Mouse (Mus musculus) limb, embryonic 11.5 days (tissue): ENCODE measurements around the gene Tenm3. TPM values are rescaled to one million over a fixed set of nuclear protein-coding genes. Genes with fewer than 3 reads are reported as not detected.

Experiments used
- ATAC-seq: fragments of 200-750 bp; cut with Nextera tagmentation; 2 replicates; pipeline ENCODE4 v1.8.0; 2017; ENCODE audit warnings: low read depth; ENCODE audit not compliant: insufficient number of reproducible peaks, low FRiP score, low TSS enrichment
- DNase-seq: peaks from one replicate; pipeline ENCODE4 v3.0.0-alpha.2; 2015; ENCODE audit warnings: low spot score
- H3K27ac ChIP-seq: fragments of 300-500 bp; sonication (generic); replicated peaks from 2 replicates; pipeline ENCODE4 v1.5.1; 2014; ENCODE audit warnings: low read depth, mild to moderate bottlenecking, low read length
- H3K27me3 ChIP-seq: fragments of 300-500 bp; sonication (generic); 2 replicates; pipeline ENCODE4 v1.6.1; 2014; ENCODE audit warnings: mild to moderate bottlenecking, low read length, mixed read lengths; ENCODE audit not compliant: control insufficient read depth, insufficient read depth
- H3K36me3 ChIP-seq: fragments of 300-500 bp; sonication (generic); 2 replicates; pipeline ENCODE4 v1.6.1; 2014; ENCODE audit warnings: mild to moderate bottlenecking, low read length, moderate library complexity, mixed read lengths; ENCODE audit not compliant: control insufficient read depth, insufficient read depth
- H3K4me1 ChIP-seq: fragments of 300-500 bp; sonication (generic); 2 replicates; pipeline ENCODE4 v1.6.1; 2014; ENCODE audit warnings: low read length, mixed read lengths; ENCODE audit not compliant: control insufficient read depth, insufficient read depth
- H3K4me2 ChIP-seq: fragments of 300-500 bp; sonication (generic); 2 replicates; pipeline ENCODE4 v1.6.1; 2014; ENCODE audit warnings: low read depth, mild to moderate bottlenecking, moderate library complexity; ENCODE audit not compliant: severe bottlenecking
- H3K4me3 ChIP-seq: fragments of 300-500 bp; sonication (generic); 2 replicates; pipeline ENCODE4 v1.5.1; 2014; ENCODE audit warnings: low read depth, low read length
- H3K9ac ChIP-seq: fragments of 300-500 bp; sonication (generic); 2 replicates; pipeline ENCODE4 v1.6.1; 2014; ENCODE audit warnings: mild to moderate bottlenecking, low read length
- H3K9me3 ChIP-seq: fragments of 300-500 bp; sonication (generic); 2 replicates; pipeline ENCODE4 v1.6.1; 2016; ENCODE audit warnings: low read length; ENCODE audit not compliant: control insufficient read depth
- WGBS: fragments of 180-500 bp; shearing (Covaris S2); extraction: QIAGEN DNeasy Blood & Tissue Kit; methylation state at CpG from one replicate; pipeline ENCODE4 v1.1.7; 2014; 5-methylcytosine and 5-hydroxymethylcytosine counted together
- polyA plus RNA-seq: library from polyadenylated mRNA; unstranded; fragments of >200 nt; fragmentation: Nextera tagmentation; extraction: Ambion mirVana; gene quantifications from 2 replicates; pipeline ENCODE4 v1.2.1, GENCODE M21; 2014

Gene Tenm3
- polyA plus RNA-seq, 1 experiment from 2014 or later = 52.1 TPM

DNA sequence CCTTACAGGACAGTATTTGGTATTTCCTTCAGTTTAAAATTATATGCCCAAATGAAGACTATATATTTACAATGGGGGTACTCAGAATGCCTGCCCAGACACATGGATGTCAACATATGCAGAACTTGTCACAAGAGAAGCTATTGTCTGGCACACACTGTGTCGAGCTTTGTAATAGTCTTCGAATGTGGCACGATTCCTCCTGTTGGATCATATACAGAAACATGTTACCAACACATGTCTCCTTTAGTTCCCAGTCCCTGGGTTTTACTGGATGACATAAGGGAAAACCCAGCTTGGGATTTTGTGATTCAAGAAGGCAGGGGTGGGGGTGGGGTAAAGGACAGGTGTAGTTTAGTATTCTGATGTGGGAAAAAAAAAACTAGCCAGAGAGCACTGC is 524.1 kb downstream of the Tenm3 start:
- WGBS = 93% methylated on average over 3 of the region's 3 CpGs
- Histone ChIP-seq H3K4me3 (no peak overlapping the region), H3K27me3 (no peaks in the 10 kb centered on the region), H3K36me3 (no peaks in the 10 kb centered on the region), H3K27ac (no peak overlapping the region), H3K4me1 (no peaks in the 10 kb centered on the region), H3K4me2 (no peak overlapping the region), H3K9ac (no peak overlapping the region), H3K9me3 (no peaks in the 10 kb centered on the region)
- ATAC-seq = no peak
- no peak for DNase-seq

DNA sequence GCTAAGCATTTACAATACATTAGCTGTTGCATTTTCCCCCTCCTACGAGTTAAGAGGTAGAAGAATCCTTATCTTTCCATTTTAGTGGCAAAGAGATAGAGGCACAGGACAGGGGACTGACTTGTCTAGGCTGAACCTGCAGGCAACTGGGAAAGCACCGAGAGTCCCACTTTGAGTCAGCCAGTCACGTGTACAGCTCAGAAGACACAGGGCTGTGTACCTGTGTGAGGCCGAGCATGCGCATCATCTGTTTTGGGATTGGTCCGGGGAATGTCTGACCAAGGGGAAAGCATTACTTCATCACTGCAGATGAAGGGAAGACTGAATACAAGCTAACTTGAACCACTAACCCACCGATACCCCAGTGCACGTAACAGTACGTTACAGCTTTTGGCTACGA is 526.3 kb downstream of the Tenm3 start:
- 92% methylated on average over 10 of the region's 10 CpGs for WGBS

DNA sequence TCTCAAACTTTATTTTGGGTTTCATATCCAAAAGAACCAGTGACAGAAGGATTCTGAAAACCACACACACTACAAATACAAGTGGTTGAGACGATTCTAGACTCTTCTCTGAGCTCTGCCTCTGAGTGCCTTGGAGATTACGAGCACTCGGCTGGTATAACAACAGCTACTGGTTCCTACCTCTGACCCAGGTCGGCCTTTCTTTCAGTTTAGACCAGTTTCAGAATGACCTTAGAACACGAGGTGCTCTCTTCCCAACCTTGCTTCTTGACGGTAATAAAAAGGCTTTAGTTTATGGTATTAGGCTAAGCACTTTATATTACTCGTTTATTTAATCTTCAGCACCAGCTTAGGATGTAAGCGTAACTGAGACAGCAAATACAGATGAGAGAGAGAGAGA is 528.1 kb downstream of the Tenm3 start:
- no peak overlapping the region for H3K27ac ChIP-seq
- H3K36me3 ChIP-seq = no peaks in the 10 kb centered on the region
- H3K4me2 ChIP-seq = no peak overlapping the region
- no peak overlapping the region for H3K4me3 ChIP-seq
- H3K9ac ChIP-seq = no peak overlapping the region
- H3K27me3 ChIP-seq = no peaks in the 10 kb centered on the region
- no peak for DNase-seq
- peaks cover 1% of the 10 kb centered on the region; the same call in 1 of the 2 replicates for H3K4me1 ChIP-seq
- no peaks in the 10 kb centered on the region for H3K9me3 ChIP-seq
- WGBS = 76% methylated on average over 8 of the region's 8 CpGs
- no peak for ATAC-seq

More for the DNA sequence above, 526.3 kb downstream of the Tenm3 start:
- Histone ChIP-seq H3K9ac (no peak overlapping the region), H3K36me3 (no peaks in the 10 kb centered on the region), H3K27ac (no peak overlapping the region), H3K27me3 (no peaks in the 10 kb centered on the region), H3K9me3 (no peaks in the 10 kb centered on the region), H3K4me1 (no peaks in the 10 kb centered on the region), H3K4me2 (no peak overlapping the region), H3K4me3 (no peak overlapping the region)
- ATAC-seq (no peak), DNase-seq (no peak)

DNA sequence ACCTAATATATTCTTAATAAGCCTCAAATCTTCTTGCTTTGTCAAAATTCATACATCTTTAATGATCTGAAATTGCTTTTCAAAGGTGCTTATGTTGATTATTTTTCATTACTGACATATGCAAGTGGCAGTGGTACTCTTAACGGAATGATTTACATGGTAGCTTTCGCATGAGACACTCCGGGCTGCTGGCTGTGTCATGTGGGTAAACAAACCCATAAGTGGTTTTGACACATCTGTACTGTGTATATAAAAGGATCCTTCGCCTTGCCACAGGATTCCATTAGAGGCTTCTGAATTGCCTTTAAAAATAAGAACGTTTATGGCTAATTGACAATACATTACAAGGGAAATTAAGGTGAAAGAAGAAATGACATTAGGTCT is 529.8 kb downstream of the Tenm3 start:
- H3K4me2 ChIP-seq = no peak overlapping the region
- WGBS = 73% methylated on average over 5 of the region's 5 CpGs
- no peak overlapping the region for H3K4me3 ChIP-seq
- no peak overlapping the region for H3K9ac ChIP-seq
- peaks cover 9% of the 10 kb centered on the region; the same call in 1 of the 2 replicates for H3K4me1 ChIP-seq
- no peak overlapping the region for H3K27ac ChIP-seq
- no peaks in the 10 kb centered on the region for H3K27me3 ChIP-seq
- no peaks in the 10 kb centered on the region for H3K9me3 ChIP-seq
- no peak for ATAC-seq
- no peak for DNase-seq
- H3K36me3 ChIP-seq = no peaks in the 10 kb centered on the region

DNA sequence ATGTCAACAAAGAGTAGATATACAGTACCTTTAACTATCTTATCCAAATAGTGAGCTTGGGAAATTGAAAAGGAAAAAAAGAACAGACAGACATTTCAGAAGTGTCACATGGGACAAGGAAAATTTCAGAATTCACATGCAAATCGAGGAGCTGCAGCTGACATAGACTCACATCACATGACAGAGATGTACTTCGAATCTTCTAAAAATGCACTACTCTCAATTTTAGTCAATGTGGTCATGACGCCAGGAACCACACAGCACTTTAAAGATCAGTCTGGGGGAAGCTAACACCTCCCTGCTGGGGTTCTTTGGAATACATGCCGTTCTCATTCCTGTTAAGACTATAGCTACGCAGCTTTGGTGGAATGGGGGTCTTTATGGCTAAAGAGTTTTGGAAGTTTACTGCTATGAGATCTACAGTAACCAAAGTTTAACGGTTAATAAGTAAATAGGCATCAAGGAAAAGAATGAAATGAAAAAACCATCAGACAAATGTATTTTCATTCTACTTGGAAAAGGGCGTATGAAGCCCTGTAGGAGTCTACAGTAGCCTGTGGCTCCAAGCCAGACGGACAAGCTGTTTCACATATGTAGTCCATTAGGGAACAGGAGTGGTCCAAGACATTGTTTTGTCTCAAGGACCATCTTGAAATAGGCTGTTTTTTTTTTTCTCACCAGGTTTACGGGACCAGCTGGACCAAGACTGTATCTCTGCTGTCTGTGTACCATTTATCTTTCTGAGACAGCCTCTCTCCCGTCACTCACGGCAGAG is 530.4 kb downstream of the Tenm3 start:
- H3K9me3 ChIP-seq = no peaks in the 10 kb centered on the region
- no peak overlapping the region for H3K27ac ChIP-seq
- H3K27me3 ChIP-seq = no peaks in the 10 kb centered on the region
- WGBS = 64% methylated on average over 11 of the region's 11 CpGs
- DNase-seq (no peak), ATAC-seq (no peak)
- H3K4me3 ChIP-seq = no peak overlapping the region
- H3K4me2 ChIP-seq = no peak overlapping the region
- no peak overlapping the region for H3K9ac ChIP-seq
- no peaks in the 10 kb centered on the region for H3K36me3 ChIP-seq
- H3K4me1 ChIP-seq = peaks cover 10% of the 10 kb centered on the region; the same call in 1 of the 2 replicates

DNA sequence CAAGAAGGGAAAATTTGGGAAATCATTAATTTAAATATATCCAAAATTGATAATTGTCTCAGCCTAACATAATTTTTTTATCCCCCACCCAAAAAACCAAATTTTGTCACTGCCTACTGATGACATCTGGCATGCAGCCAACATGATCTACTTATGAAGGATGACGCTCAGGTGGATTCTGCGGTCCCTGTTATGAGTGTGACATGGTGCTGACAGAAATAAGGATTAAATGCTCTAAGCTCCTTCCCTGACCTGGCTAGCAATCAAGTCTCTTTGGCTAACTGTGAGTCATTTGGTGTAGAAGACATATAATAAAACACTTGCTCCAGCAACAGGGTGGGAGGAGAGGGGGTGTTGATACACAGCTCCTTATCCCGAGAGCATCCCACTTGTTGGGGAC is 532.0 kb downstream of the Tenm3 start:
- no peak overlapping the region for H3K4me2 ChIP-seq

DNA sequence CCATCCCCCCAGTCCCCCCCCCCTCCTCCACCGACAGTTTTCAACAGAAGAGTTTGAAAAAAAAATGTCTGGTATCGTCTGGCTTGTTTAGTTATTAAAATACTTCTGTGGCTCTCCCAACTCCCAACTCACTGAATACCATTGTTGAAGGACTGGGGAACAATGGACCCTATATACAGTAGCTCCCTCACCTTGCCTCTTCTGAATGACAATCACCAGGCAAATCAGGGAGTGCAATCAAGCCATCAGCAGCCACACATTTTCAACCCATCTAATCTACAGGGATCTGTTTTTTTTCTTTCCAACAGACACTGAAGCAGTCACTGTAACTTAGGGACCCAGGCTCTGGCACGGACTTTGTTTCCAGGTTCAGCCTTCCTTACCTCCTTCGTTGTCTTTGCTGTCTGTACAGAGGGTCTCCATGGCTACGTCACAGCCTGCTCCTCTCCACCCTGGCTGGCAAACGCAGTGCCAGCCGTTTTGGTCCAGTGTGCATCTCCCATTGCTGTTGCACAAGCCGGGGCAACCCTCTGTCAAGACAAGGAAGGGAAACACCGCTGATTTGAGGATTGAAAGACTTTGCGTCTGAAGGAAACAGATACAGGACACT is 533.4 kb downstream of the Tenm3 start:
- no peak overlapping the region for H3K9ac ChIP-seq
- 64% methylated on average over 10 of the region's 10 CpGs for WGBS
- no peaks in the 10 kb centered on the region for H3K27me3 ChIP-seq
- no peak overlapping the region for H3K27ac ChIP-seq
- H3K36me3 ChIP-seq = 0 out of 2 replicates have a peak, but pooled peaks cover 2% of the 10 kb centered on the region
- no peak overlapping the region for H3K4me2 ChIP-seq
- ATAC-seq (no peak), DNase-seq (no peak)
- H3K4me1 ChIP-seq = peaks cover 10% of the 10 kb centered on the region; the same call in 1 of the 2 replicates
- no peak overlapping the region for H3K4me3 ChIP-seq
- H3K9me3 ChIP-seq = no peaks in the 10 kb centered on the region

More for the DNA sequence above, 532.0 kb downstream of the Tenm3 start:
- Histone ChIP-seq H3K9me3 (no peaks in the 10 kb centered on the region), H3K27ac (no peak overlapping the region), H3K9ac (no peak overlapping the region), H3K27me3 (no peaks in the 10 kb centered on the region), H3K4me3 (no peak overlapping the region), H3K4me1 (peaks cover 10% of the 10 kb centered on the region; the same call in 1 of the 2 replicates), H3K36me3 (0 out of 2 replicates have a peak, but pooled peaks cover 2% of the 10 kb centered on the region)
- DNase-seq = no peak
- ATAC-seq = no peak
- 87% methylated on average over 3 of the region's 3 CpGs for WGBS

DNA sequence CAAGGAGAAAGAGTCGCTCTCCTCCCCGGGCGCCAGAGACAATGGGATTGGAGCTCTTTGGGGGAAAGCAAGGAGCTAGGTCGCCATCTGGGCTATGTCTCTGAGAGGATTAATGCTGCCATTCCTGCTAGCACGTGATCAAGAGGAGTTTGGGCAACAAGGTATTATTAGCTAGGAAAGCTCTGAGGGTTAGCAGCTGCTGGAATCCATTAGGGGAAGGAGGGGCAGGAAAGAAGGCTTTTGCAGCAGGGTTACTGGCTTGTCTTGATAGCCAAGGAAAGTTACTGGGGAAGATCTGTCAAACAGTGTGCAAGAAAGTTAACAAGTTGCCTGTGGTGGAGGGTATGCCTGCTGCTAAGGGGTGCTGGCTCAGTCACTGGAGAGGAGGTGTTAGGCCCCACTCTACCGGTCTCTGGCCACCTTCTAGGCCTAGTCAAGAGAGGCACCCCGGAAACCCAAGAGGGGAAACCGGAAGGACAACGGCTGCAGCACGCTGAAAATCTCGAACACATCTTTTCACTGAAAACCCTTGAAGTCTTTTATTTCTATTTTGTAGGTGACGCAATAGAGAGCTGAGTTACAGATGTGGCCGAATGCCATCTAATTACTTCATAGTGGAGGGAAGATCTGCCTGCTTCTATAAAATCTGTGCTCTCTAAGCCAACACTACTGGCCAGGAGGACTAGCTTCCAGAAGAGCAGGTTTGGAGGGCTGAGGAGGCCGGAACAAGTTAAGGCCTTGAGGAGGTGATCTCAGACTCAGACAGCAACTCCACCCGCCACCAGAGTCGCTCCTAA is 534.4 kb downstream of the Tenm3 start:
- no peak overlapping the region for H3K4me2 ChIP-seq
- peaks cover 11% of the 10 kb centered on the region; the same call in 1 of the 2 replicates for H3K4me1 ChIP-seq
- DNase-seq (peak; percentile 66), ATAC-seq (peak; percentile 73)
- H3K36me3 ChIP-seq = 0 out of 2 replicates have a peak, but pooled peaks cover 2% of the 10 kb centered on the region
- H3K27ac ChIP-seq = no peak overlapping the region; the same call in 1 of the 2 replicates
- H3K9me3 ChIP-seq = no peaks in the 10 kb centered on the region
- H3K9ac ChIP-seq = no peak overlapping the region
- WGBS = 43% methylated on average over 16 of the region's 16 CpGs
- no peaks in the 10 kb centered on the region for H3K27me3 ChIP-seq
- H3K4me3 ChIP-seq = no peak overlapping the region
